Mouse (Mus musculus) MEL (cell line): ENCODE results near the gene Nrn1. TPM values are rescaled to one million over a fixed set of nuclear protein-coding genes. Genes with fewer than 3 reads are reported as not detected.

Source experiments
- DNase-seq: peaks from one replicate; pipeline ENCODE4 v3.0.0; 2011; ENCODE audit warnings: low read depth, low spot score
- H3K27ac ChIP-seq: 2 replicates; pipeline ENCODE4 v1.5.1; 2012; ENCODE audit warnings: low read depth, mild to moderate bottlenecking, control low read depth, low read length, moderate library complexity; ENCODE audit not compliant: control insufficient read depth
- H3K27me3 ChIP-seq, 2 experiments: fragments of 150-350 bp in 1 of 2; sonication (generic) in 1 of 2; 2 replicates each; pipeline ENCODE4 v1.6.1; 2012; ENCODE audit warnings: low read length in 2 of 2, mild to moderate bottlenecking in 2 of 2, improper control_type of control experiment in 1 of 2, moderate library complexity in 1 of 2; ENCODE audit not compliant: insufficient read depth in 2 of 2, control insufficient read depth in 1 of 2
- H3K36me3 ChIP-seq, 2 experiments: 2 replicates each; pipeline ENCODE4 v1.6.1; 2012 to 2014; ENCODE audit warnings: low read length in 2 of 2, improper control_type of control experiment in 1 of 2, inconsistent platforms in 1 of 2, mild to moderate bottlenecking in 1 of 2; ENCODE audit not compliant: insufficient read depth in 2 of 2, control insufficient read depth in 1 of 2
- H3K4me1 ChIP-seq, 2 experiments: fragments of 150-350 bp in 1 of 2; sonication (generic) in 1 of 2; 2 replicates each; pipeline ENCODE4 v1.6.1; 2012; ENCODE audit warnings: low read length in 2 of 2, improper control_type of control experiment in 1 of 2, mild to moderate bottlenecking in 1 of 2; ENCODE audit not compliant: insufficient read depth in 2 of 2, control insufficient read depth in 1 of 2
- H3K4me3 ChIP-seq, 2 experiments: fragments of 150-350 bp in 1 of 2; sonication (generic) in 1 of 2; 2 replicates each; pipeline ENCODE4 v1.5.1; 2012; ENCODE audit warnings: low read depth in 2 of 2, low read length in 2 of 2, mild to moderate bottlenecking in 2 of 2, moderate library complexity in 2 of 2, control low read depth in 1 of 2, improper control_type of control experiment in 1 of 2; ENCODE audit not compliant: control insufficient read depth in 1 of 2, insufficient read depth in 1 of 2
- H3K79me2 ChIP-seq: 2 replicates; pipeline ENCODE4 v1.6.1; 2012; ENCODE audit warnings: mild to moderate bottlenecking, low read length, moderate library complexity; ENCODE audit not compliant: control insufficient read depth, poor library complexity, insufficient read depth
- H3K9ac ChIP-seq: 2 replicates; pipeline ENCODE4 v1.6.1; 2012; ENCODE audit warnings: low read depth, mild to moderate bottlenecking, control low read depth, low read length, moderate library complexity; ENCODE audit not compliant: control insufficient read depth, poor library complexity, severe bottlenecking
- H3K9me3 ChIP-seq: fragments of 150-350 bp; sonication (generic); replicated peaks from 2 replicates; pipeline ENCODE4 v1.6.1; 2012; ENCODE audit warnings: mild to moderate bottlenecking, low read length, improper control_type of control experiment, moderate library complexity; ENCODE audit not compliant: insufficient read depth
- CHD1 ChIP-seq: IDR thresholded peaks from 2 replicates; pipeline ENCODE4 v1.6.1; 2012; ENCODE audit warnings: low read depth, mild to moderate bottlenecking, inconsistent platforms, low read length, improper control_type of control experiment
- CHD2 ChIP-seq: IDR thresholded peaks from 2 replicates; pipeline ENCODE4 v1.6.1; 2011; ENCODE audit warnings: low read length, improper control_type of control experiment
- CTCF ChIP-seq, 3 experiments: IDR thresholded peaks in 2 of 3; conservative IDR thresholded peaks in 1 of 3; 2 replicates each; pipeline ENCODE4 v1.5.1; 2011 to 2012; ENCODE audit warnings: low read length in 3 of 3, low read depth in 2 of 3, mild to moderate bottlenecking in 2 of 3, improper control_type of control experiment in 1 of 3, inconsistent platforms in 1 of 3, mixed read lengths in 1 of 3, moderate library complexity in 1 of 3; ENCODE audit not compliant: control insufficient read depth in 1 of 3, insufficient read depth in 1 of 3, poor library complexity in 1 of 3, severe bottlenecking in 1 of 3
- ELF1 ChIP-seq: IDR thresholded peaks from 2 replicates; pipeline ENCODE4 v1.6.1; 2014; ENCODE audit warnings: low read depth, mild to moderate bottlenecking, inconsistent platforms, low read length, improper control_type of control experiment, moderate library complexity
- GATA1 ChIP-seq: IDR thresholded peaks from 2 replicates; pipeline ENCODE4 v1.6.1; 2011; ENCODE audit warnings: low read depth, low read length, improper control_type of control experiment
- HCFC1 ChIP-seq: IDR thresholded peaks from 2 replicates; pipeline ENCODE4 v1.6.1; 2012; ENCODE audit warnings: low read depth, mild to moderate bottlenecking, inconsistent platforms, low read length, improper control_type of control experiment, moderate library complexity
- JUND ChIP-seq: IDR thresholded peaks from 2 replicates; pipeline ENCODE4 v1.6.1; 2011; ENCODE audit warnings: low read depth, mild to moderate bottlenecking, improper control_type of control experiment, low read length
- KAT2A ChIP-seq: conservative IDR thresholded peaks from 2 replicates; pipeline ENCODE4 v1.6.1; 2012; ENCODE audit warnings: low read depth, low read length, improper control_type of control experiment, inconsistent platforms
- MXI1 ChIP-seq: IDR thresholded peaks from 2 replicates; pipeline ENCODE4 v1.6.1; 2011; ENCODE audit warnings: mild to moderate bottlenecking, low read depth, low read length, improper control_type of control experiment
- MYB ChIP-seq: IDR thresholded peaks from 2 replicates; pipeline ENCODE4 v1.6.1; 2011; ENCODE audit warnings: mild to moderate bottlenecking, low read depth, low read length, improper control_type of control experiment
- MYC ChIP-seq: IDR thresholded peaks from 2 replicates; pipeline ENCODE4 v1.6.1; 2011; ENCODE audit warnings: low read depth, mild to moderate bottlenecking, low read length, improper control_type of control experiment, moderate library complexity
- TAL1 ChIP-seq: IDR thresholded peaks from 2 replicates; pipeline ENCODE4 v1.6.1; 2012; ENCODE audit warnings: mild to moderate bottlenecking, inconsistent platforms, low read length, moderate library complexity, mixed read lengths
- TBP ChIP-seq: IDR thresholded peaks from 2 replicates; pipeline ENCODE4 v1.8.0; 2011; ENCODE audit warnings: low read depth, low read length, improper control_type of control experiment
- UBTF ChIP-seq: IDR thresholded peaks from 2 replicates; pipeline ENCODE4 v1.6.1; 2012; ENCODE audit warnings: low read depth, mild to moderate bottlenecking, inconsistent platforms, low read length, improper control_type of control experiment, moderate library complexity, borderline replicate concordance; ENCODE audit not compliant: insufficient read depth
- ZMIZ1 ChIP-seq: IDR thresholded peaks from 2 replicates; pipeline ENCODE4 v1.6.1; 2012; ENCODE audit warnings: low read depth, mild to moderate bottlenecking, inconsistent platforms, low read length, improper control_type of control experiment, moderate library complexity
- ZNF384 ChIP-seq: IDR thresholded peaks from 2 replicates; pipeline ENCODE4 v1.6.1; 2012; ENCODE audit warnings: low read depth, mild to moderate bottlenecking, inconsistent platforms, low read length, improper control_type of control experiment
- polyA plus RNA-seq, 2 experiments: library from polyadenylated mRNA; stranded (reverse) in 1 of 2; unstranded in 1 of 2; fragments of >175 nt in 1 of 2; fragments of >200 nt in 1 of 2; gene quantifications; 2 replicates each; pipeline versions ENCODE4 v1.2.1 to v1.2.4; 2012; ENCODE audit warnings: low replicate concordance in 2 of 2, low read depth in 1 of 2; ENCODE audit not compliant: insufficient read length in 2 of 2, insufficient read depth in 1 of 2, missing spikeins in 1 of 2
- total RNA-seq: library from RNA; depleted of rRNA; stranded (reverse); fragments of 300-350 nt; gene quantifications from 2 replicates; pipeline ENCODE4 v1.2.3, GENCODE M21; 2012

Nrn1 gene
- total and polyA plus RNA-seq, 3 experiments, result not detected

DNA sequence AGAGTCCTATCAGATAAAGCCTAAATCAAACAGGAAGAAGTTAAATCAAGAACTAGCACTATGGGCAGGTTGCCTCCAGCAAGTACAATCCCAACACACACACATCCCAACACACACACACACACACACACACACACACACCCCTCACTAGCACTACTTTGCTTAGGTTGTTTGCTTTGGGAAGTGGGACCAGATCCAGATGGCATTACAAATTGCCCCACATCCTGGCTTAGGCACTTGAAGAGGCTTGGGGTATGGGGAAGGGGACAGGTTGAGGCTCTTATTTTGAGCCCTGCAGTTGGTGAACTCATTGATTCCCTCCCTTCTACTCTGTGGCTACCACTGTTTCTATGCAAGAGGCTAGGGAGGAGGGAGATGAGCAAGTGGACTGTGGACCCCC lies 12.6 kb downstream of the Nrn1 start:
- Histone ChIP-seq H3K9ac (no peak overlapping the region), H3K4me1 (no peaks in the 10 kb centered on the region), H3K9me3 (no peaks in the 10 kb centered on the region), H3K36me3 (no peaks in the 10 kb centered on the region), H3K27me3 (no peaks in the 10 kb centered on the region), H3K4me3 (no peak overlapping the region), H3K79me2 (no peaks in the 10 kb centered on the region), H3K27ac (no peak overlapping the region)
- TF ChIP-seq ZNF384 (no peak), HCFC1 (no peak), CHD1 (no peak), MYB (no peak), CHD2 (no peak), ELF1 (no peak), ZMIZ1 (no peak)
- DNase-seq, result no peak

DNA sequence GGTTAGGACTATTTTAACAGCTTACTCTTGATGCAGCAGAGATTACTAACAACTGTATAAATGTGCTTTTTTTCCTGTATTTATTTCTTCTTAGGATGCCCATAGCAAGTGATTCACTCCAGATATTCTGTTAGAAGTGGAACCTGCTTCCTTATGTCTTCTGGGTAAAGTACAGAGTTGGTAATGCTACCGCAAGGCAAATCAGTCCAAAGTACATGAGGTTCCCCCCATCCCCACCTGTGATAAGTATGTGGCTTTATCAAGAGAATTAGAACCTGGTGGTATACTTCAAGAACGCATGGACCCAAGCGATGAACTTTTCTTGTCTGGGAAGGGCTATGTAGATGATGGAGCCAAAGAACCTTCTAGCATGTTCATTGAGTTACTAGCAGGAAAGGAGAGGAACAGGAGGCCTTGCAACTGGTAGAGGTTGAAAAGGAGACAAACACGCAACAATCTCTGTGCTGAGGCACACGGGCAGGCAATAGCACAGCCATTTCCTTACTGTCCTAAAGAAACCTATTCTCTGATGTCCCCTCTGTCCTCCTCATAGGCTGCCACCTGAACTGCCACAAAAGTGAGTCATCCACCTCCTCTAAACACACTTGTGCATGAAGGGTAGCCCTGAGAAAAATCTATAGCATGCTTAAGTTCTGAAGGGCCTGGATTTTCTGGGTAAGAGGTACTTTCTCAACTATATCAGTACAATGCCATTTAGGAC lies 14.5 kb downstream of the Nrn1 start:
- no peaks in the 10 kb centered on the region for H3K36me3 ChIP-seq
- no peak overlapping the region for H3K4me3 ChIP-seq
- no peaks in the 10 kb centered on the region for H3K79me2 ChIP-seq
- no peaks in the 10 kb centered on the region for H3K9me3 ChIP-seq
- no peak overlapping the region for H3K9ac ChIP-seq
- H3K27me3 ChIP-seq, result no peaks in the 10 kb centered on the region
- TF ChIP-seq CTCF (IDR thresholded peaks at IDR 0.05 in 2 of 3, conservative IDR thresholded peaks at IDR 0.05 in 1 of 3; ENCODE audit: control insufficient read depth in 1 of 3, insufficient read depth in 1 of 3, low read depth in 2 of 3, low read length in 3 of 3, poor library complexity in 1 of 3, severe bottlenecking in 1 of 3) (no peak), MXI1 (no peak), MYC (no peak), CHD1 (no peak), GATA1 (no peak), UBTF (no peak), TAL1 (no peak), KAT2A (no peak), TBP (no peak)
- DNase-seq, result no peak
- H3K4me1 ChIP-seq, result no peaks in the 10 kb centered on the region
- H3K27ac ChIP-seq, result no peak overlapping the region

DNA sequence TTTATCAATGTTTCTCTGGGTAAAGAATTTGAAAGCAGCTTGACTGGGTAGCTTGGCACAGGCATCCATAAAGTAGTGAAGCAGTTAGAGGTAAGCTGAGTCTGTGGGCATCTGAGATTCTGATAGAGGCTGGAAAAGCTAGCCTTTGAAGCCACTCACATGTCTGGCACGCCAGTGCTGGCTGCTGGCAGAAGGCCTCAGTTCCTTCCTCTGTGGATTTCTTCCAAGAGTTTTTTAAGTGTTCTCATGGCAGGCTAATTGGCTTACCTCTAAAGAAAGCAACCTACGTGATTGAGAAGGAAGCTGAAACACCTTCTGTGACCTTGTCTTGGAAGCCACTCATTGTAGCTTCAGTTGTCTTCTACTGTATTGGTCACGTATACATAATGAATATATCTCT lies 17.6 kb downstream of the Nrn1 start:
- no peaks in the 10 kb centered on the region for H3K36me3 ChIP-seq
- no peaks in the 10 kb centered on the region for H3K4me1 ChIP-seq
- no peaks in the 10 kb centered on the region for H3K9me3 ChIP-seq
- H3K27me3 ChIP-seq, result no peaks in the 10 kb centered on the region
- DNase-seq, result no peak
- TF ChIP-seq JUND, result no peak
- H3K27ac ChIP-seq, result no peak overlapping the region
- no peak overlapping the region for H3K9ac ChIP-seq
- H3K79me2 ChIP-seq, result no peaks in the 10 kb centered on the region
- H3K4me3 ChIP-seq, result no peak overlapping the region
